Mouse (Mus musculus) midbrain, embryonic 10.5 days (tissue): ENCODE data around the gene Sox4. TPM values are rescaled to one million over a fixed set of nuclear protein-coding genes. Genes with fewer than 3 reads are reported as not detected.
A peak's percentile ranks its signal among the peaks of the same experiment; 100 is the strongest.

Source experiments
- DNase-seq: peaks from one replicate; pipeline ENCODE4 v3.0.0-alpha.2; 2017; ENCODE audit warnings: low spot score
- H3K27ac ChIP-seq: fragments of 300-500 bp; sonication (generic); replicated peaks from 2 replicates; pipeline ENCODE4 v1.5.1; 2016; ENCODE audit warnings: mild to moderate bottlenecking
- H3K27me3 ChIP-seq: fragments of 300-500 bp; sonication (generic); 2 replicates; pipeline ENCODE4 v1.6.1; 2016; ENCODE audit warnings: low read depth, mild to moderate bottlenecking; ENCODE audit not compliant: poor library complexity, severe bottlenecking
- H3K36me3 ChIP-seq: fragments of 300-500 bp; sonication (generic); 2 replicates; pipeline ENCODE4 v1.6.1; 2016; ENCODE audit warnings: mild to moderate bottlenecking, moderate library complexity
- H3K4me1 ChIP-seq: fragments of 300-500 bp; sonication (generic); 2 replicates; pipeline ENCODE4 v1.6.1; 2016
- H3K4me3 ChIP-seq: fragments of 300-500 bp; sonication (generic); 2 replicates; pipeline ENCODE4 v1.5.1; 2016; ENCODE audit warnings: mild to moderate bottlenecking, moderate library complexity
- H3K9me3 ChIP-seq: fragments of 300-500 bp; sonication (generic); replicated peaks from 2 replicates; pipeline ENCODE4 v1.6.1; 2016; ENCODE audit warnings: mild to moderate bottlenecking
- WGBS: fragments of 180-500 bp; shearing (Covaris S2); methylation state at CpG from one replicate; pipeline ENCODE4 v1.1.7; 2016; 5-methylcytosine and 5-hydroxymethylcytosine counted together
- polyA plus RNA-seq: library from polyadenylated mRNA; unstranded; fragments of >200 nt; fragmentation: Nextera tagmentation; extraction: Ambion mirVana; gene quantifications from 2 replicates; pipeline ENCODE4 v1.2.1, GENCODE M21; 2016

Gene Sox4
- polyA plus RNA-seq, 1 experiment from 2014 or later: 65.0 TPM

- Histone ChIP-seq H3K4me3 (0 out of 2 replicates have a peak overlapping the region, but pooled peaks have one; percentile 2), H3K27ac (peak overlapping the region; percentile 63), H3K4me1 (peaks cover 25% of the 10 kb centered on the region), H3K9me3 (0 out of 2 replicates have a peak, but pooled peaks cover 4% of the 10 kb centered on the region), H3K36me3 (peaks cover 15% of the 10 kb centered on the region), H3K27me3 (no peaks in the 10 kb centered on the region)
- WGBS: 5% methylated on average over 4 of the region's 4 CpGs
- no peak for DNase-seq
These were observed 11.4 kb downstream of the Sox4 start for GRCm38 (mm10) chr13:28941983-28942630.

DNA sequence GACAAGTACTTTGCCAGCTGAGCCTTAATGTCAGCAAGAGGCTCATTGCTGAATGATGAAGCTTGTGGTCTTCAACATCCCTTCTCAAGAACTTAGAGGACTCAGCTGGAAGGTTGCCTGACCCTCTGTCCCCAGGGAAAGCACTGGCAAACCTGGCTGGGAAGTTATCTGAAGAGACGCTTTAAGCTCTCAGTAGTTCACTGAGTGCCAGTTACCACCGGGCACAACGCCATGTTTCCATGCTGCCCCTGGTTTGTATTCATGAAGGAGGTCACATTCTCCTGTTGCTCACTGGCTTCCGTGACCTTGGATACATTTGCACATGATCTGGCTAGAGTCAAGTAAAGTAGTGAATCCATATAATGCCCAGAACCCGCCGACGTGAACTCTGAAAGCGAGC lies 20.1 kb downstream of the Sox4 start:
- WGBS: 93% methylated on average over 8 of the region's 8 CpGs

GRCm38 (mm10) chr13:28931776-28932175 lies 21.7 kb downstream of the Sox4 start:
- Histone ChIP-seq H3K27ac (no peak overlapping the region), H3K4me1 (peaks cover 52% of the 10 kb centered on the region), H3K9me3 (no peaks in the 10 kb centered on the region), H3K27me3 (no peaks in the 10 kb centered on the region; the same call in 1 of the 2 replicates), H3K36me3 (no peaks in the 10 kb centered on the region), H3K4me3 (no peak overlapping the region)
- DNase-seq: no peak
- 40% methylated on average over 3 of the region's 3 CpGs for WGBS

More for the DNA sequence above, 20.1 kb downstream of the Sox4 start:
- H3K4me1 ChIP-seq: peaks cover 49% of the 10 kb centered on the region
- no peaks in the 10 kb centered on the region for H3K36me3 ChIP-seq
- no peak overlapping the region for H3K4me3 ChIP-seq
- no peaks in the 10 kb centered on the region for H3K27me3 ChIP-seq
- no peaks in the 10 kb centered on the region for H3K9me3 ChIP-seq
- H3K27ac ChIP-seq: no peak overlapping the region
- DNase-seq: no peak

GRCm38 (mm10) chr13:28931266-28931665 lies 22.2 kb downstream of the Sox4 start:
- Histone ChIP-seq H3K9me3 (no peaks in the 10 kb centered on the region), H3K4me1 (peaks cover 52% of the 10 kb centered on the region), H3K27me3 (no peaks in the 10 kb centered on the region; the same call in 1 of the 2 replicates), H3K27ac (peak overlapping the region; percentile 1; the same call in 1 of the 2 replicates), H3K4me3 (no peak overlapping the region), H3K36me3 (no peaks in the 10 kb centered on the region)
- WGBS: 82% methylated on average over 3 of the region's 3 CpGs
- DNase-seq: no peak

DNA sequence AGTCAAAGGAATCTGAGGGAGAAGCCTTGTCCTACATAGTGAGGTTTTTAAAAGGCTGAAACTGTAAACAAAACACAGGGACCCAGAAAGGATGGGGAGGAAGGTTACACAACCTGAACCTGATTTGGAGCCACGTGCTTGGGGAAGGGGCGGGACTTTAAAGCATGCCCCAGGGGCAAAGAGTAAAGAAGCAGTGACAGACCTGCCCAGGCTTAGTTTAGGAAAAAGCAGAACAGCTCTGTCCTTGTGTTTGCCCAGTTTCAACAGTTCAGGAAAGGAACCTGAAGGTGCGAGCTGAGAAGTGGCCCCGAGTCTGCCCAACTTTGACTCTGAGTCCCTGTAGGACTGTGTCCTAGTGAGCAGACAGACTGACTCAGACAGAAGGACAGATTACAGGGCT lies 23.1 kb downstream of the Sox4 start:
- WGBS: 65% methylated on average over 4 of the region's 4 CpGs
- no peaks in the 10 kb centered on the region; the same call in 1 of the 2 replicates for H3K27me3 ChIP-seq
- no peak overlapping the region for H3K27ac ChIP-seq
- peaks cover 47% of the 10 kb centered on the region for H3K4me1 ChIP-seq
- H3K9me3 ChIP-seq: no peaks in the 10 kb centered on the region
- DNase-seq: no peak
- no peaks in the 10 kb centered on the region for H3K36me3 ChIP-seq
- no peak overlapping the region for H3K4me3 ChIP-seq

DNA sequence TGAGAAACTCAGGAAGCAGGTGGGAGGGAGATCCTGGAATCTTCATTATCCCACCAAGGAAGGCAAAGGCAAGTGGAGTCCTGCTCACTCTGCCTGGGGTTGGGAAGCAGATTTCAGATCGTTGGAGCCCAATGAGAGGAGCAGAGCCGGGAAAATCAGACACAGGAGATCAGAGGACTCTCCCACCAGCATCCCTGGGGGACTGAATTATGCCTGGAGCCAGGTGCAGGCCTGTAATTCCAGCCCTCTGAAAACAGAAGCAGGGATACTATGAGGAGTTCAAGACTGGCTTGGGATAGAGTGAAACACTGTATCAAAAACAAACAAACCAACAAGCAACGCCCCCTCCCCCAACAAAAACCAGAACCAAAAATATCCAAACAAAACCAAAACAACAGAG lies 23.6 kb downstream of the Sox4 start:
- Histone ChIP-seq H3K9me3 (no peaks in the 10 kb centered on the region), H3K27me3 (no peaks in the 10 kb centered on the region; the same call in 1 of the 2 replicates), H3K4me1 (peaks cover 44% of the 10 kb centered on the region), H3K27ac (no peak overlapping the region), H3K36me3 (no peaks in the 10 kb centered on the region), H3K4me3 (no peak overlapping the region)
- WGBS: 35% methylated on average over 3 of the region's 3 CpGs
- DNase-seq: no peak

DNA sequence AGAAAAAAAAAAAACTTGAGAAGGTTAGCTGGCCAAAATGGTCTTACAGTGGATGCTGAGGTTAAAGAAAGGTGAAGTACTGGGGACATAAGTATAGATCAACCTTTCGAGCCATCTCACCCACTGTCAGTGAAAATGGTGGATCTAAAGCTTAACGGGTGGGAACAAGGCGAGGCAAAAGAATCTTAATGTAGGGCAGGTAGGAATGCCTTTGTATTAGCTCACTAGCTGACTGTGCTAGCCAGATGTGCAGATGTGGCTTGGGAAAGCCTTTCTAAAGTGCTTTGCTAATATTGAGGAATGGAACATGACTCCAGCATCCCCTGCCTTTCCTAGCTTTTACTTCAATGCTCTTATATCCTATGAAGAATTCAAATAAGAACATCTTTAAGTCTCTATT lies 30.4 kb downstream of the Sox4 start:
- no peak overlapping the region for H3K4me3 ChIP-seq
- H3K9me3 ChIP-seq: no peaks in the 10 kb centered on the region
- H3K27me3 ChIP-seq: no peaks in the 10 kb centered on the region; the same call in 1 of the 2 replicates
- peaks cover 4% of the 10 kb centered on the region; the same call in 1 of the 2 replicates for H3K4me1 ChIP-seq
- no peaks in the 10 kb centered on the region for H3K36me3 ChIP-seq
- DNase-seq: no peak
- WGBS: 91% methylated on average over 3 of the region's 3 CpGs
- H3K27ac ChIP-seq: no peak overlapping the region

GRCm38 (mm10) chr13:28917379-28918250 lies 35.9 kb downstream of the Sox4 start:
- WGBS: 90% methylated on average over 10 of the region's 10 CpGs
- Histone ChIP-seq H3K4me3 (no peak overlapping the region), H3K27me3 (no peaks in the 10 kb centered on the region), H3K27ac (no peak overlapping the region), H3K9me3 (no peaks in the 10 kb centered on the region), H3K4me1 (no peaks in the 10 kb centered on the region), H3K36me3 (no peaks in the 10 kb centered on the region)
- DNase-seq: no peak

GRCm38 (mm10) chr13:28913656-28914055 lies 39.9 kb downstream of the Sox4 start:
- DNase-seq: no peak
- H3K36me3 ChIP-seq: no peaks in the 10 kb centered on the region
- H3K27ac ChIP-seq: no peak overlapping the region
- H3K4me3 ChIP-seq: no peak overlapping the region
- H3K4me1 ChIP-seq: peaks cover 6% of the 10 kb centered on the region
- H3K9me3 ChIP-seq: 0 out of 2 replicates have a peak, but pooled peaks cover 3% of the 10 kb centered on the region
- WGBS: 86% methylated on average over 6 of the region's 6 CpGs
- no peaks in the 10 kb centered on the region for H3K27me3 ChIP-seq

- 0 out of 2 replicates have a peak, but pooled peaks cover 3% of the 10 kb centered on the region for H3K9me3 ChIP-seq
- no peak overlapping the region for H3K27ac ChIP-seq
- no peak for DNase-seq
- WGBS: 91% methylated on average over 10 of the region's 10 CpGs
- no peaks in the 10 kb centered on the region for H3K36me3 ChIP-seq
- no peaks in the 10 kb centered on the region for H3K27me3 ChIP-seq
- no peak overlapping the region for H3K4me3 ChIP-seq
- H3K4me1 ChIP-seq: peaks cover 6% of the 10 kb centered on the region
These were observed 46.5 kb downstream of the Sox4 start for GRCm38 (mm10) chr13:28906981-28907380.
